Mouse (Mus musculus) midbrain, embryonic 11.5 days (tissue): Measurements from ENCODE around the gene Ptprn2. TPM values are rescaled to one million over a fixed set of nuclear protein-coding genes. Genes with fewer than 3 reads are reported as not detected.
A peak's percentile ranks its signal among the peaks of the same experiment; 100 is the strongest.

Experiments
- ATAC-seq: fragments of 200-750 bp; cut with Nextera tagmentation; 2 replicates; pipeline ENCODE4 v1.8.0; 2017; ENCODE audit warnings: moderate TSS enrichment, moderate library complexity; ENCODE audit not compliant: low FRiP score
- DNase-seq: peaks from one replicate; pipeline ENCODE4 v3.0.0; 2015; ENCODE audit warnings: low spot score; ENCODE audit errors: missing footprints
- H3K27ac ChIP-seq: fragments of 300-500 bp; sonication (generic); 2 replicates; pipeline ENCODE4 v1.5.1; 2014; ENCODE audit warnings: low read depth, low read length
- H3K27me3 ChIP-seq: fragments of 300-500 bp; sonication (generic); 2 replicates; pipeline ENCODE4 v1.6.1; 2014; ENCODE audit warnings: mild to moderate bottlenecking, low read length, moderate library complexity, mixed read lengths; ENCODE audit not compliant: control insufficient read depth, insufficient read depth
- H3K36me3 ChIP-seq: fragments of 300-500 bp; sonication (generic); 2 replicates; pipeline ENCODE4 v1.6.1; 2014; ENCODE audit warnings: mild to moderate bottlenecking, low read length, moderate library complexity, mixed read lengths; ENCODE audit not compliant: control insufficient read depth, insufficient read depth
- H3K4me1 ChIP-seq: fragments of 300-500 bp; sonication (generic); 2 replicates; pipeline ENCODE4 v1.6.1; 2014; ENCODE audit warnings: low read length; ENCODE audit not compliant: control insufficient read depth, insufficient read depth
- H3K4me2 ChIP-seq: fragments of 300-500 bp; sonication (generic); 2 replicates; pipeline ENCODE4 v1.6.1; 2014; ENCODE audit warnings: mild to moderate bottlenecking, moderate library complexity
- H3K4me3 ChIP-seq: fragments of 300-500 bp; sonication (generic); 2 replicates; pipeline ENCODE4 v1.5.1; 2014; ENCODE audit warnings: low read depth, low read length
- H3K9ac ChIP-seq: fragments of 300-500 bp; sonication (generic); 2 replicates; pipeline ENCODE4 v1.6.1; 2014; ENCODE audit warnings: low read length
- H3K9me3 ChIP-seq: fragments of 300-500 bp; sonication (generic); 2 replicates; pipeline ENCODE4 v1.6.1; 2016; ENCODE audit warnings: low read length; ENCODE audit not compliant: control insufficient read depth
- WGBS: fragments of 180-500 bp; shearing (Covaris S2); extraction: QIAGEN DNeasy Blood & Tissue Kit; methylation state at CpG from one replicate; pipeline ENCODE4 v1.1.7; 2014; 5-methylcytosine and 5-hydroxymethylcytosine counted together
- polyA plus RNA-seq: library from polyadenylated mRNA; unstranded; fragments of >200 nt; fragmentation: Nextera tagmentation; extraction: Ambion mirVana; gene quantifications from 2 replicates; pipeline ENCODE4 v1.2.1, GENCODE M21; 2014

The Ptprn2 gene
- polyA plus RNA-seq, 1 experiment from 2014 or later: 7.3 TPM

DNA sequence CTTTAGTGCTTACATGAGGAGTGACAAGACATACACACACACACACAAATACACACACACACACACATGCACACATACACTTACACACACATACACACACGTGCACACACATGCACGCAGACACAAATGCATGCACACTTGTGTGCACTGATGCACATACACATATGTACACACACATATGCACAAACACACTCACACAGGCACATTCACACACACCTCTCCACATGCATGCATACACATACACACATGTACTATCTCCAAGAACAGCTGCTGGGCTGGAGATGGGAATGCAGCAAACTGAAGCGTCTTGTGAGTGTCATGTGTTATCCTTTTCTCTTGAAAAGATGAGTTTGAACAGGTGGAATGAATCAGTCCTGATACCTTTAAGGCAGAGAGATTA lies 115.9 kb downstream of the Ptprn2 start:
- no peaks in the 10 kb centered on the region for H3K9me3 ChIP-seq
- H3K4me1 ChIP-seq: peaks cover 17% of the 10 kb centered on the region
- no peak overlapping the region for H3K4me3 ChIP-seq
- H3K27me3 ChIP-seq: no peaks in the 10 kb centered on the region
- no peaks in the 10 kb centered on the region for H3K36me3 ChIP-seq
- no peak overlapping the region for H3K4me2 ChIP-seq
- H3K27ac ChIP-seq: no peak overlapping the region
- DNase-seq (no peak), ATAC-seq (no peak)
- H3K9ac ChIP-seq: no peak overlapping the region
- WGBS: 86% methylated on average over 3 of the region's 3 CpGs

- Histone ChIP-seq H3K9ac (no peak overlapping the region), H3K27me3 (no peaks in the 10 kb centered on the region), H3K4me2 (no peak overlapping the region), H3K9me3 (no peaks in the 10 kb centered on the region), H3K36me3 (no peaks in the 10 kb centered on the region), H3K4me1 (peaks cover 17% of the 10 kb centered on the region), H3K27ac (no peak overlapping the region), H3K4me3 (no peak overlapping the region)
- DNase-seq (no peak), ATAC-seq (no peak)
- WGBS: 83% methylated on average over 5 of the region's 5 CpGs
These were observed 116.4 kb downstream of the Ptprn2 start for GRCm38 (mm10) chr12:116601921-116602320.

DNA sequence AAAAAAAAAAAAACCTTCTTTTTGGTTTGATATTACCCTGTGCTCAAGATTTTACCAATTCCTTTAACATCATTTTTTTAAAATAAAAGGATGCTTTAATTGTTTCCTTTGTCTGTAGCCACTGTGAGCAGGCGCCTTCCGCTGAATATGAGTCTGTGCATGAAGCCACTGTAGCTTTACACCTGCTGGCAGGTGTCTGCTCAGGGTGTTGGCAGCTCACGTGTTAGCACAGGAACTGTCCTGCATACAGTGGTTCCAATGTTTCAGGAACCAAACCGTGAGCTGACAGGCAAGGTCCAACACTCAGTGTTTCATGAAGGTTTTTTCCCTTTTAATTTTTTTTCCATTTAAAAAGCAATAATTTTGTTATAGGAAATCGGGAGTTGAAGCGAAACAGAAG lies 123.1 kb downstream of the Ptprn2 start:
- Histone ChIP-seq H3K4me2 (no peak overlapping the region), H3K27ac (no peak overlapping the region), H3K4me3 (no peak overlapping the region), H3K4me1 (no peaks in the 10 kb centered on the region), H3K9me3 (no peaks in the 10 kb centered on the region), H3K9ac (no peak overlapping the region), H3K27me3 (no peaks in the 10 kb centered on the region), H3K36me3 (no peaks in the 10 kb centered on the region)
- peak; percentile 23 for DNase-seq
- 87% methylated on average over 6 of the region's 6 CpGs for WGBS
- no peak for ATAC-seq

DNA sequence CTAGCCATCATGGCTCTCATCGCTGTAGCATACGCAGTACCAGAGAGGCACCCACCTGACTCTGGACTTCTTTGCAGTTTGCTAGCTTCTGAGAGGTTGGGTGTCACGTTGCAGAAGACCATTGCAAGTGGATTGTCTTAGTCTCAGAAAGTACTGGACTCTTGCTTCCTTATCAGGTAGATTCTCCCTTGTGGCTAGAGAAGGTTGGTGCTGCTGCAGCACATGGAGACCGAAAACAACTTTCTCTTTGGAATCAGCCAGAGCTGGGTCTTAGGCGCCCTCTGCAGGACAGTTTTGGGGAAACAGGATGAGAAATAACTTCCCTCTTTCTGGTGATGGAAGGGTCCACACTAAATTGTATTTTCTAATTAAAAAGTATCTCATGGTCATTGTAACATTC lies 134.3 kb downstream of the Ptprn2 start:
- Histone ChIP-seq H3K27ac (no peak overlapping the region), H3K4me2 (no peak overlapping the region), H3K4me3 (no peak overlapping the region), H3K36me3 (no peaks in the 10 kb centered on the region), H3K27me3 (no peaks in the 10 kb centered on the region), H3K9me3 (no peaks in the 10 kb centered on the region), H3K9ac (no peak overlapping the region), H3K4me1 (no peaks in the 10 kb centered on the region)
- 44% methylated on average over 5 of the region's 5 CpGs for WGBS
- peak; percentile 96 for DNase-seq
- ATAC-seq: peak; percentile 78

DNA sequence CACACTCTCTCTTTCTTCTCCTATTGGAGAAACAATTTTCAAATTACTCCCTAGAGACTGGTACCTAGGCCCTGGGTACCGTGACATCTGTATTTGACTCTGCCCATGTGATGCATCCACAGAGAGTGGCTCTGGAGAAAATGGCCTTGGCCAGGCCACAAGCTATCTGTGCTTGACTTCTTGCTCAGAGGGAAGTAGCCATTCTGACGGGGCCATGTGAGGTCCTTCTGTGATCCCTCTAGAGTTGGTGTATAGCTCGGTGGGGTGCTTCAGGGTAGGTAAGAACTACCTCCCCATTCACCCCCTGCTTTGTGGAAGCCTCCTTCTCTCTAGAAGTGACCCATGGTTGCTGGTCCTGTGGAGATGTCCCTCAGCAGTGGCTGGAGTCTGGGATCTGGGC lies 134.8 kb downstream of the Ptprn2 start:
- DNase-seq: no peak
- no peak overlapping the region for H3K27ac ChIP-seq
- no peak overlapping the region for H3K4me2 ChIP-seq
- ATAC-seq: peak; percentile 49
- WGBS: 77% methylated on average over 3 of the region's 3 CpGs
- H3K9me3 ChIP-seq: no peaks in the 10 kb centered on the region
- H3K4me3 ChIP-seq: no peak overlapping the region
- H3K4me1 ChIP-seq: no peaks in the 10 kb centered on the region
- H3K9ac ChIP-seq: no peak overlapping the region
- H3K27me3 ChIP-seq: no peaks in the 10 kb centered on the region
- H3K36me3 ChIP-seq: no peaks in the 10 kb centered on the region

- Histone ChIP-seq H3K4me2 (no peak overlapping the region), H3K4me3 (no peak overlapping the region), H3K9ac (no peak overlapping the region), H3K27ac (no peak overlapping the region), H3K27me3 (no peaks in the 10 kb centered on the region), H3K9me3 (no peaks in the 10 kb centered on the region), H3K36me3 (no peaks in the 10 kb centered on the region), H3K4me1 (no peaks in the 10 kb centered on the region)
- no peak for ATAC-seq
- 79% methylated on average over 10 of the region's 10 CpGs for WGBS
- no peak for DNase-seq
These were observed 136.0 kb downstream of the Ptprn2 start for GRCm38 (mm10) chr12:116621325-116622040.

GRCm38 (mm10) chr12:116622665-116623387 lies 137.3 kb downstream of the Ptprn2 start:
- no peak for ATAC-seq
- 71% methylated on average over 6 of the region's 6 CpGs for WGBS

GRCm38 (mm10) chr12:116625391-116626281 lies 140.1 kb downstream of the Ptprn2 start:
- 57% methylated on average over 9 of the region's 9 CpGs for WGBS

More at GRCm38 (mm10) chr12:116622665-116623387, 137.3 kb downstream of the Ptprn2 start:
- Histone ChIP-seq H3K36me3 (no peaks in the 10 kb centered on the region), H3K4me2 (no peak overlapping the region), H3K9me3 (no peaks in the 10 kb centered on the region), H3K4me3 (no peak overlapping the region), H3K27ac (no peak overlapping the region), H3K4me1 (no peaks in the 10 kb centered on the region), H3K9ac (no peak overlapping the region), H3K27me3 (no peaks in the 10 kb centered on the region)
- no peak for DNase-seq

More at GRCm38 (mm10) chr12:116625391-116626281, 140.1 kb downstream of the Ptprn2 start:
- H3K4me1 ChIP-seq: no peaks in the 10 kb centered on the region
- H3K9ac ChIP-seq: no peak overlapping the region
- H3K9me3 ChIP-seq: no peaks in the 10 kb centered on the region
- no peak overlapping the region for H3K4me2 ChIP-seq
- H3K27me3 ChIP-seq: no peaks in the 10 kb centered on the region
- DNase-seq: peak; percentile 95
- no peak overlapping the region for H3K4me3 ChIP-seq
- ATAC-seq: peak; percentile 51; the same call in 1 of the 2 replicates
- H3K36me3 ChIP-seq: no peaks in the 10 kb centered on the region
- no peak overlapping the region for H3K27ac ChIP-seq
